Mouse (Mus musculus): ENCODE results near the gene Olfr907. TPM values are rescaled to one million over a fixed set of nuclear protein-coding genes. Genes with fewer than 3 reads are reported as not detected.

The Olfr907 gene
- not detected in 2 replicates for total RNA-seq (2017)

- no peak for ATAC-seq (replicated peaks in 1 of 2; ENCODE audit: insufficient read depth in 1 of 2, low FRiP score in 2 of 2, low TSS enrichment in 1 of 2, low read depth in 1 of 2, poor library complexity in 2 of 2, severe bottlenecking in 2 of 2)
Observed at GRCm38 (mm10) chr9:38495501-38495900, at the start of gene Olfr907. Gene Olfr907, plus strand, starts transcription at chr9:38495801.

GRCm38 (mm10) chr9:38447352-38447751, 48.2 kb upstream of the Olfr907 start, which contains the start of gene Olfr902:
Gene Olfr902, plus strand, starts transcription at chr9:38447652.
- no peak for ATAC-seq (replicated peaks in 1 of 2; ENCODE audit: insufficient read depth in 1 of 2, low FRiP score in 2 of 2, low TSS enrichment in 1 of 2, low read depth in 1 of 2, poor library complexity in 2 of 2, severe bottlenecking in 2 of 2)

DNA sequence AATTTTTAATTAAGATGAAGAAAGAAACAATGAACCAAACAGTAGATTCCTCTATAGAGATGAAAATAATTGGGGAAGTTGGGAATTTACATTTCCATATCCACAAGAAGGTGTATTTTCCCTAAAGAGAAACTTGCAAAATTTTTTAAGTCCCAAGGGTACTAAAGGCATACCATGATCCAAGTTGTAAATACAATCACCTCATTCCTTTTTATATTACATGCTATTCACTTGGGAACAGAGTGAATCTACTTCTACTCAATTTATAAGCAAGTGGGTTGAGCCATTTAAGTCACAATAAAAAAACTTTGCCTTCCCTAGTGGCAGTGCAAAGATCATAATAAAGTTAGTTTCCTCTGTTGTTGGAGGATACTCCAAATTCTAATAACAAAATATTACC, 32.8 kb upstream of the Olfr907 start, which contains the start of gene Olfr904:
Gene Olfr904 (plus strand): TSS at position 301 of the 400 bp plus-strand sequence.
- no peak for ATAC-seq (replicated peaks in 1 of 2; ENCODE audit: insufficient read depth in 1 of 2, low FRiP score in 2 of 2, low TSS enrichment in 1 of 2, low read depth in 1 of 2, poor library complexity in 2 of 2, severe bottlenecking in 2 of 2)

GRCm38 (mm10) chr9:38470807-38471206, 24.8 kb upstream of the Olfr907 start, which contains the start of gene Olfr905:
Gene Olfr905, plus strand, starts transcription at chr9:38471107.
- no peak for ATAC-seq (replicated peaks in 1 of 2; ENCODE audit: insufficient read depth in 1 of 2, low FRiP score in 2 of 2, low TSS enrichment in 1 of 2, low read depth in 1 of 2, poor library complexity in 2 of 2, severe bottlenecking in 2 of 2)

DNA sequence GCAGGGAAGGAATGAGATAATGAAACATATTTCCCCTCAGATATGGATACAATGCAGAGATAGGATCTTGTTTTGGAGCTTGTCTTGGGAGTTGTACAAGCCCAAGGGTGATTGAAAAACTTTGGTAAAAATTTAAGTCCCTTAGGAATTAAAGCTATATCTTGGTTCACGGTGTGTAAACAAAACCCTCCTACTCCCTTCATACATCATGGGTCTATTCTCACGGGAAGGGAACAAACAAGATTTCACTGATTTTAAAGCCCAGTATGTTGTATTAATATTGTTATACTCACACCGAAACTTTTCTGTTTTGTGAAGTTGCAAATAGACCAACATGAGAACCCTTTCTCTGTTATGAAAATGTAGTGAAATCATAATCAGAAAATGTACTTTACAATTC, 8.8 kb upstream of the Olfr907 start, which contains the start of gene Olfr906:
Gene Olfr906 (plus strand): TSS at position 301 of the 400 bp plus-strand sequence.
- no peak for ATAC-seq (replicated peaks in 1 of 2; ENCODE audit: insufficient read depth in 1 of 2, low FRiP score in 2 of 2, low TSS enrichment in 1 of 2, low read depth in 1 of 2, poor library complexity in 2 of 2, severe bottlenecking in 2 of 2)

- ATAC-seq (replicated peaks in 1 of 2; ENCODE audit: insufficient read depth in 1 of 2, low FRiP score in 2 of 2, low TSS enrichment in 1 of 2, low read depth in 1 of 2, poor library complexity in 2 of 2, severe bottlenecking in 2 of 2) = no peak
Observed at GRCm38 (mm10) chr9:38512353-38512752, 16.8 kb downstream of the Olfr907 start.

- ATAC-seq (replicated peaks in 1 of 2; ENCODE audit: insufficient read depth in 1 of 2, low FRiP score in 2 of 2, low TSS enrichment in 1 of 2, low read depth in 1 of 2, poor library complexity in 2 of 2, severe bottlenecking in 2 of 2) = no peak
Observed at GRCm38 (mm10) chr9:38521280-38521679, 25.7 kb downstream of the Olfr907 start, which contains the start of gene Olfr911-ps1. Gene Olfr911-ps1, plus strand, starts transcription at chr9:38521580.

DNA sequence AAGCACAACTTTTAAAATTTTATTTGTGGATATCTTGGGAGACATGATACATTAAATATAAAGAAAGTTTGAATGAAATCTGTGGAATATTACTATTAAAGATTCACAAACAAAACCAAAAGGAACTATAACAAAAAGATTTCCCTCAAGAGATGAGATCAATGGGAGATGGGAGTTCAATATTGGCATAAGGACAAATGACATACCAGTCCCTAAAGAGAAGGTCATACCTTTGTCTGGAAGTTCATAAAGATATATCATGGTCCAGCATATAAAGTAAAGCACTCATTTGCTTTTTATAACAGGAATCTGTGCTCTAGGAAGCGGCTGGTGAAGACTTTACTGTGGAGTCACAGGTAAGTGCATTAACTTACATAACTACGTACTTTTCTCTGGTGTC, 41.9 kb downstream of the Olfr907 start, which contains the start of gene Olfr910:
Gene Olfr910 (plus strand): TSS at position 301 of the 400 bp plus-strand sequence.
- no peak for ATAC-seq (replicated peaks in 1 of 2; ENCODE audit: insufficient read depth in 1 of 2, low FRiP score in 2 of 2, low TSS enrichment in 1 of 2, low read depth in 1 of 2, poor library complexity in 2 of 2, severe bottlenecking in 2 of 2)

Other genes with a start within 250 kb of the Olfr907 start
- not detected in 2 replicates for gene Olfr143, start 243.0 kb upstream of the Olfr907 start, total RNA-seq (2017)
- gene Olfr895, start 227.9 kb upstream of the Olfr907 start, total RNA-seq (2017) = not detected in 2 replicates
- not detected in 2 replicates for gene Olfr896-ps1, start 204.7 kb upstream of the Olfr907 start, total RNA-seq (2017)
- gene Olfr25, start 166.7 kb upstream of the Olfr907 start, total RNA-seq (2017) = not detected in 2 replicates
- gene Olfr898, start 147.4 kb upstream of the Olfr907 start, total RNA-seq (2017) = not detected in 2 replicates
- not detected in 2 replicates for gene Olfr250, start 128.9 kb upstream of the Olfr907 start, total RNA-seq (2017)
- gene Olfr251, start 118.7 kb upstream of the Olfr907 start, total RNA-seq (2017) = not detected in 2 replicates
- gene Olfr147, start 94.1 kb upstream of the Olfr907 start, total RNA-seq (2017) = not detected in 2 replicates
- gene Olfr901, start 66.3 kb upstream of the Olfr907 start, total RNA-seq (2017) = not detected in 2 replicates
- not detected in 2 replicates for gene Olfr902, start 48.1 kb upstream of the Olfr907 start, total RNA-seq (2017)
- gene Olfr904, start 32.7 kb upstream of the Olfr907 start, total RNA-seq (2017) = not detected in 2 replicates
- gene Olfr905, start 24.7 kb upstream of the Olfr907 start, total RNA-seq (2017) = not detected in 2 replicates
- gene Olfr906, start 8.7 kb upstream of the Olfr907 start, total RNA-seq (2017) = not detected in 2 replicates
- gene Olfr911-ps1, start 25.8 kb downstream of the Olfr907 start, total RNA-seq (2017) = not detected in 2 replicates
- gene Olfr910, start 42.0 kb downstream of the Olfr907 start, total RNA-seq (2017) = not detected in 2 replicates
- not detected in 2 replicates for gene Olfr912, start 84.4 kb downstream of the Olfr907 start, total RNA-seq (2017)
- gene Olfr913, start 97.0 kb downstream of the Olfr907 start, total RNA-seq (2017) = not detected in 2 replicates
- gene Olfr914, start 109.3 kb downstream of the Olfr907 start, total RNA-seq (2017) = not detected in 2 replicates
- gene Olfr916, start 164.1 kb downstream of the Olfr907 start, total RNA-seq (2017) = not detected in 2 replicates
- not detected in 2 replicates for gene Olfr917, start 170.0 kb downstream of the Olfr907 start, total RNA-seq (2017)
- not detected in 2 replicates for gene Olfr918, start 178.8 kb downstream of the Olfr907 start, total RNA-seq (2017)
- not detected in 2 replicates for gene Olfr919, start 207.9 kb downstream of the Olfr907 start, total RNA-seq (2017)
- gene Vwa5a, start 222.5 kb downstream of the Olfr907 start, total RNA-seq (2017) = 50.0 and 74.2 TPM in 2 replicates